Mouse (Mus musculus) limb, embryonic 14.5 days (tissue): ENCODE measurements around the gene Cdh18. TPM values are rescaled to one million over a fixed set of nuclear protein-coding genes. Genes with fewer than 3 reads are reported as not detected.

Experiments
- ATAC-seq: fragments of 200-750 bp; cut with Nextera tagmentation; 2 replicates; pipeline ENCODE4 v1.8.0; 2017; ENCODE audit warnings: low read depth, moderate number of reproducible peaks, moderate TSS enrichment; ENCODE audit not compliant: low FRiP score
- DNase-seq: peaks from one replicate; pipeline ENCODE4 v3.0.0-alpha.2; 2015; ENCODE audit warnings: low spot score
- H3K27ac ChIP-seq: fragments of 300-500 bp; sonication (generic); replicated peaks from 2 replicates; pipeline ENCODE4 v1.5.1; 2014; ENCODE audit warnings: low read depth, mild to moderate bottlenecking, low read length, moderate library complexity, mixed read lengths
- H3K27me3 ChIP-seq: fragments of 300-500 bp; sonication (generic); 2 replicates; pipeline ENCODE4 v1.6.1; 2014; ENCODE audit warnings: low read length, mixed read lengths; ENCODE audit not compliant: control insufficient read depth, insufficient read depth
- H3K36me3 ChIP-seq: fragments of 300-500 bp; sonication (generic); 2 replicates; pipeline ENCODE4 v1.6.1; 2014; ENCODE audit warnings: mild to moderate bottlenecking, low read length, moderate library complexity, mixed read lengths; ENCODE audit not compliant: control insufficient read depth, insufficient read depth
- H3K4me1 ChIP-seq: fragments of 300-500 bp; sonication (generic); 2 replicates; pipeline ENCODE4 v1.6.1; 2014; ENCODE audit warnings: antibody characterized with exemption, low read length, mixed read lengths; ENCODE audit not compliant: control insufficient read depth, insufficient read depth
- H3K4me2 ChIP-seq: fragments of 300-500 bp; sonication (generic); replicated peaks from 2 replicates; pipeline ENCODE4 v1.6.1; 2014; ENCODE audit warnings: low read depth, mild to moderate bottlenecking, low read length, moderate library complexity; ENCODE audit not compliant: severe bottlenecking
- H3K4me3 ChIP-seq: fragments of 300-500 bp; sonication (generic); replicated peaks from 2 replicates; pipeline ENCODE4 v1.5.1; 2014; ENCODE audit warnings: low read length
- H3K9ac ChIP-seq: fragments of 300-500 bp; sonication (generic); 2 replicates; pipeline ENCODE4 v1.6.1; 2014; ENCODE audit warnings: mild to moderate bottlenecking, low read depth, low read length, moderate library complexity; ENCODE audit not compliant: severe bottlenecking
- H3K9me3 ChIP-seq: fragments of 300-500 bp; sonication (generic); 2 replicates; pipeline ENCODE4 v1.6.1; 2016; ENCODE audit warnings: low read length; ENCODE audit not compliant: control insufficient read depth
- POLR2A ChIP-seq: fragments of 200-500 bp; IDR thresholded peaks from 2 replicates; pipeline ENCODE4 v1.8.0; 2012; ENCODE audit warnings: inconsistent platforms, mild to moderate bottlenecking, moderate library complexity, borderline replicate concordance; ENCODE audit not compliant: insufficient read depth, insufficient read length; ENCODE audit errors: extremely low read depth
- WGBS: fragments of 180-500 bp; shearing (Covaris S2); extraction: QIAGEN DNeasy Blood & Tissue Kit; methylation state at CpG from one replicate; pipeline ENCODE4 v1.1.7; 2014; 5-methylcytosine and 5-hydroxymethylcytosine counted together
- polyA plus RNA-seq, 2 experiments: library from polyadenylated mRNA; depleted of rRNA in 1 of 2; stranded (reverse) in 1 of 2; unstranded in 1 of 2; fragments of >200 nt; fragmentation: Nextera tagmentation in 1 of 2; extraction: Ambion mirVana in 1 of 2; gene quantifications; 2 replicates each; pipeline versions ENCODE4 v1.2.1 to v1.2.3; 2012 to 2014

The Cdh18 gene
- 1.0 and 1.3 TPM in 2 replicates for polyA plus RNA-seq (2012; rRNA removed)
- polyA plus RNA-seq (2014; fragmentation: Nextera tagmentation; extraction: Ambion mirVana) = 1.3 and 1.8 TPM in 2 replicates

- H3K27ac ChIP-seq = no peak within 1 kb of the TSS
- H3K4me1 ChIP-seq = no peaks in the 10 kb centered on the region
- DNase-seq (no peak), ATAC-seq (no peak)
- no peaks in the 10 kb centered on the region for H3K36me3 ChIP-seq
- no peak within 1 kb of the TSS for H3K4me2 ChIP-seq
- no peaks in the 10 kb centered on the region for H3K9me3 ChIP-seq
- TF ChIP-seq POLR2A = no peak
- WGBS = 55% methylated on average over 5 of the region's 5 CpGs
- no peak within 1 kb of the TSS for H3K4me3 ChIP-seq
- no peak within 1 kb of the TSS for H3K9ac ChIP-seq
- no peaks in the 10 kb centered on the region for H3K27me3 ChIP-seq
Observed at GRCm38 (mm10) chr15:22548711-22549271, at the start of gene Cdh18. TSS of gene Cdh18 (plus strand) at chr15:22549022.

DNA sequence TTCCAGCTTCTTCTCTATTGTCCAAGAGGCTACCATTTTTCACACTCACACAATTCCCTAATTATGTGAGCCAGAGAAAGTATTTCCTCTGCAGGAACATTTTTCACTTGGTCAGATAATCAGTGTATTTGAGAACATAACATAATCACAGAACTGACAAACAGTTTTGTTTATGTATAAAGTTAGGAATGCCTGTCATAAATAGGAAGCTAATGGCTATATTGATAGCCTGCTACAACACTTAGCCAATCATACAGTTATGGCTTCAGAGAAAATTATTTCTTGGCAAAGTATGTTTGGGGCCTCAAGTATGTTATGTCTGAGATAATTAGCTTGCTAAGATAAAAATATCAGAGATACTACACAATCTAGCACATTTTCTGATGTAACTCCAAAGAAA, 37.6 kb upstream of the Cdh18 start:
- Histone ChIP-seq H3K36me3 (no peaks in the 10 kb centered on the region), H3K4me1 (no peaks in the 10 kb centered on the region), H3K9ac (no peak overlapping the region), H3K9me3 (no peaks in the 10 kb centered on the region), H3K27me3 (no peaks in the 10 kb centered on the region), H3K4me3 (no peak overlapping the region), H3K4me2 (no peak overlapping the region), H3K27ac (no peak overlapping the region)
- DNase-seq (no peak), ATAC-seq (no peak)
- TF ChIP-seq POLR2A = no peak

DNA sequence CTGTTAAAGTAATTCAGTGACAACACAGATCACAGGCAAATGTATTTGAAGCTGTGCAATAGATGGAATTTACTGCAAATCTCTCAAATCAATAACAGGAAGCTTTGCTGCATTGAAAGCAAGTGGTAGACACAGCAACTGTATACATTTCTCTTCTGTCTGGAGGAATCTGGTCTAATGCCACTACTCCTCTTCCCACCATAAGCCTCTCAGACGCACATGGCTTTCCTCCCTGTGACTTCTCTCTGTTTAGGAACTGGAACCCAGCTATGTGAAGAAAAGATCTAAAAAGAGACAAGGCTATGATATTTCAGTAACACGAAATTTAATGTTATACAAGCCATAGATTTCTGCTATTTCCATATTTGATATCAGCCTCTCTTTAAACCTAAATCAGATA, 13.0 kb upstream of the Cdh18 start:
- no peaks in the 10 kb centered on the region for H3K9me3 ChIP-seq

GRCm38 (mm10) chr15:22577974-22578616, 29.3 kb downstream of the Cdh18 start:
- no peak overlapping the region for H3K9ac ChIP-seq
- no peak for DNase-seq
- TF ChIP-seq POLR2A = no peak

More for the DNA sequence above, 13.0 kb upstream of the Cdh18 start:
- TF ChIP-seq POLR2A = no peak
- Histone ChIP-seq H3K36me3 (no peaks in the 10 kb centered on the region), H3K9ac (no peak overlapping the region), H3K4me2 (no peak overlapping the region), H3K27ac (no peak overlapping the region), H3K4me3 (no peak overlapping the region), H3K4me1 (no peaks in the 10 kb centered on the region), H3K27me3 (no peaks in the 10 kb centered on the region)
- 57% methylated on average over 2 of the region's 2 CpGs for WGBS
- ATAC-seq = no peak
- DNase-seq = no peak

DNA sequence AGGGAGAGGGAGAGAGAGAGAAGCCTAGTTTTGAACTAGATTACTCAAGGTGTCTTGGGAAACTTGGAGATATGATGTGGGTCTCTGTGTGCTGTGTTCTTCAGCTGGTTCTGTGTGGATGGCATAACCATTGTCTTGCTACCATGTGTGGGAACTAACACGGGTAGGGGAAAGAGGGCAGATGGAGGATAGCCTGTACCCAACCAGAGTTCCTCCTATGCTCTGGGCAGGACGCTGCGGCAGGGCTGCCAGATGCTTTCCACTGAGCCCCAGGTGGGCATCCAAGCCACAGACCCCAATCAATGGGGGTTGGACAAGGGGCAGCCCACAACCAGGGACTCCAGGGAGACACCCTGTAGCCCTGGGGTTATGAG, 29.8 kb downstream of the Cdh18 start:
- 36% methylated on average over 3 of the region's 3 CpGs for WGBS
- Histone ChIP-seq H3K9me3 (no peaks in the 10 kb centered on the region), H3K27ac (no peak overlapping the region), H3K4me2 (no peak overlapping the region), H3K36me3 (no peaks in the 10 kb centered on the region), H3K4me3 (no peak overlapping the region), H3K27me3 (no peaks in the 10 kb centered on the region), H3K9ac (no peak overlapping the region), H3K4me1 (no peaks in the 10 kb centered on the region)
- DNase-seq = no peak
- no peak for ATAC-seq
- TF ChIP-seq POLR2A = no peak

More at GRCm38 (mm10) chr15:22577974-22578616, 29.3 kb downstream of the Cdh18 start:
- 3% methylated on average over 4 of the region's 4 CpGs for WGBS
- Histone ChIP-seq H3K4me3 (no peak overlapping the region), H3K27ac (no peak overlapping the region), H3K4me1 (no peaks in the 10 kb centered on the region), H3K4me2 (no peak overlapping the region), H3K36me3 (no peaks in the 10 kb centered on the region), H3K9me3 (no peaks in the 10 kb centered on the region), H3K27me3 (no peaks in the 10 kb centered on the region)
- no peak for ATAC-seq
